Mouse (Mus musculus) adrenal gland, adult 2 months (tissue): ENCODE measurements at regions not wholly inside any gene's neighbourhood (a gene's known extent, or its start where the extent isn't known, plus 50 kb on each side); places are given as distances from the start of the nearest gene placed in this dataset.
A peak's percentile ranks its signal among the peaks of the same experiment; 100 is the strongest.

Experiments
- DNase-seq: peaks from one replicate; pipeline ENCODE4 v3.0.0; 2021

DNA sequence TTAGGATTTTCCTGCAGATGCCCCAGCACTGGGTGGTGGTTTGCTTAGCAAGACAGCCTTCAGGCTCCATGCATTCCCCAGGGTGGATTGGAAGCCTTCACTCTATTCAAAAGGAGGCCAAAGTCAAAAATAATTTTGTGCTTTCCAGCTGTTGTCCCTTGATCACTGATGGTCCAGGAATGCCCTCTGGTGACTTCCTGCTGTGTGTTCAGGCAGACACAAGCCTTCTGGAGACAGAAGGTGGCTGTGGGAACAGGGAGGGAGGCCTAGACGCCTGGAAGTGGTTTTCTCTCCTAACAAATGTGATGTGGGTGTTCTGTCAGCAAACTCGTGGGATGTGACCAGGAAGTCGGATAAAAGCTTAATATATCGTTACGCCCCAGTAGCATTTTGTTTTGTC lies 81.3 kb downstream of the Atp6ap1l start:
- no peak for DNase-seq

DNA sequence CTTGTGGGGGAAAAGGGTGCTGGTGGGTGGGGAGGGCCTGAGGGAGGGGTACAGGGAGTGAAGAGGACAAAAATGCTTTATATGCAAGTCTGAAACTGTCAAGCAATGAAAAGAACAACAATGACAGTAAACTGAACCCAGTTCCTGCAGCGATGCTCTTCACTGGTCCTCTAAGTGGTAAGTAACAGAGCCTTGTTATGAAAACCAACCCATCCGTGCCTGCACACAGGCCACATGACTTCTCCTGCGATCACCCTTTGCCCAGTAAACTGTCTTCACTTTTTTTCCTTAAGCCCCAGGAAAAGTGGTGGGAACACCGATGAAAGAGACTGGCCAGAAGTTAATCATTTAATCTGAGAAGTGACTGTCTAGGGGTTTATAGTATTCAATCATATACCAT lies 83.3 kb downstream of the Atp6ap1l start:
- no peak for DNase-seq

DNA sequence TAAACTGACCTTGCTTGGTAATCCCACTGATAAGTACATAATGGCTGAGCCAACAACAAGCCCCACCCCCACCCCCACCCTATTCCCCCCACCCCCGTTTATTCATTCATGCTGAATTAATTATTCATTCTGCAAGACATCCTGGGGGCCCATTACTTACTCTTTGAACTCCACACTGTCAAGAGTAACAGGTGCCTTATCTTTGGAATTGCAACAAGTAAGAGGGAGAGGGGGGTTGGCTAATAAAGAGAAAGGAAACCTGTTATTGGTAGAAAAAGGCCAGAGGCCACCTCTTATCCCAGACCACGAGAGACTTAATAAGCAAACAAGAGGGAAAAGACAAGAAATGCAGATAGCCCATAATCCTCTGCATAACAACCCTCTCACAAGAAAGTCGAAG lies 84.7 kb downstream of the Atp6ap1l start:
- DNase-seq, result no peak

DNA sequence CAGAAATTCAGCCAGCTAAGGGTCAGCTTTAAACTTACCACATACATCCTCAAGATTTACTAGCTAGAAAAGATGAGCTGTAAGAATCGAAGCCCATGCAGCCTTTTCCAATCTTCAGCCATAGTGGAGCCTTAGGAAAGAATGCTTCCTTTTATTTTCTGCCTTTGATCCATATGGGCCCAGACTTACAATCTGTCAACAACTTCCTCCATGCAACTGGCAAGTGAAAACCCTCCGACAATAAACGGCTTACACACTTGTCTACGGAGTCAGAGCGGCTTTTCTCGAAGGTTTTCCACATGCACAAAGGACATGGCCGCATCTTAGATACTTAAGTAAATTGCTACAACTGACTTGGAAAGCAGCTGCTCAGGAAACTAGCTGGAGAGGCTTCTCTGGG lies 85.2 kb downstream of the Atp6ap1l start:
- DNase-seq, result no peak

DNA sequence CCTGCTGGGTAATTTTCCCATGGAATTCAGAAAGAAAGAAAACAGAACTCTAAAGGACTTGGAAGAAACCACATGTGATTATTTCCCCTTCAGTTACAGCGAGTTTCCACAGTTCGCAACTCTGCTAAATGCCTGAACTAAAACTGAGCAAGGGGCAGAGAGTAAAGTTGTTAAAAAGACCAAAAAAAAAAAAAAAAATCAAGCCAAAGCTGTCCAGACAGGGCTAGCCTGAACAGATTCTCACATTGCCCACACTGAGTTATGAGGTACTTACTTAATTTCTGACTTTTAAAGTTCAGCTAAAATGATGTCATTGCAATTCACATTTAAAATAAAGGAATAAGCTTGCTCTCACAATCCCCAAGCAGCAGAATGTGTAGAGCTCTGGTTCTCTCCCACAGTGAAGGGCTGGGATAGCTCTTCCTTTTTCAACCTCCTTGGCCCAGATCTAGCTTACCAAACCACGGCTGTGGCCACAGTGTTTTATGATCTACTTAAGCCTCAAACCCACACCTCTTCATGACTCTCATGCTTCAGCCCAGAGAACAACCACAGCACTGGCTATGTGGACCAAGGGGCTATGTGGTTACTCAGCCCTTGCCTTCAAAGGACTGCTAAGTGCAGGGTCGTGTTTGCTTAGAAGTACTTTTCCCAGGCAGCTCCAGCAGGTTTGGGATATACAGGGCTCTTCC lies 90.8 kb downstream of the Atp6ap1l start:
- no peak for DNase-seq

DNA sequence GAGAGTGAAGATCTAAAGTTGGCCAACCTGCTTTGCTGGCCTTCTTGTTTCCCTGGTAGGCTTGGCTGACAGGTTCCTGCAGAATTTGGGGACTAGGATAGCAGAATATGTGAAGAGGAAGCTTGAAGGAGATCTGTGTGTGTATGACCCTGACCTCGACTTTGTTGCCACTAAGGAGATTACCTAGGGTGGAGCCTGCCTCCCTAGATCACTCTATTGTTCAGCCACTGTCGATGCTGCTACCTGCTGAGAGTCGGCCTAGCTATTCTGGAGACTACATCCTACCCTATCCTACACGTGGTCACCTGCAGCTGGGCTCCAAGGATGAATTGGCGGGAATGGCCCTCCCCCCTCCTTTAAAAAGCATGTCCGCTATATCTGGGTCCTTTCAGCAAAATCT lies 95.1 kb downstream of the Atp6ap1l start:
- DNase-seq, result no peak

DNA sequence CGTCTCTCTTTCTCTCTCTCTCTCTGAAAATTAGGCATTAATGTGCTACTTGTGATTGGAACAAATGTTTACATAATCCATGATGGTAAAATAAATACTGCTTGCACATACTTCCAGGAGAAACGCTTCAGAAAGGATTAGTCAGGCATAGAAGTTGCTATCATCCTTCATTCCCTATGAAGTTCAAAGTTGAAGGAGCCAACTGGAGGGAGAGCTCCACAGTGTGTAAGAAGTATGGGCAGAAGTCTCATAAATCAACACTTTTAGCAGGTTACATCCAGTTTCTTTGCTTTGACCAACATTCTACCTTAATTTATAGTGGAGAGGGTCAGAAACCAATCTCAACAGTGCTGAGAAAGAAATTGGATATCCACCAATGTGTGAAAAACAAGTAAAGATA lies 105.5 kb downstream of the Atp6ap1l start:
- DNase-seq, result no peak

DNA sequence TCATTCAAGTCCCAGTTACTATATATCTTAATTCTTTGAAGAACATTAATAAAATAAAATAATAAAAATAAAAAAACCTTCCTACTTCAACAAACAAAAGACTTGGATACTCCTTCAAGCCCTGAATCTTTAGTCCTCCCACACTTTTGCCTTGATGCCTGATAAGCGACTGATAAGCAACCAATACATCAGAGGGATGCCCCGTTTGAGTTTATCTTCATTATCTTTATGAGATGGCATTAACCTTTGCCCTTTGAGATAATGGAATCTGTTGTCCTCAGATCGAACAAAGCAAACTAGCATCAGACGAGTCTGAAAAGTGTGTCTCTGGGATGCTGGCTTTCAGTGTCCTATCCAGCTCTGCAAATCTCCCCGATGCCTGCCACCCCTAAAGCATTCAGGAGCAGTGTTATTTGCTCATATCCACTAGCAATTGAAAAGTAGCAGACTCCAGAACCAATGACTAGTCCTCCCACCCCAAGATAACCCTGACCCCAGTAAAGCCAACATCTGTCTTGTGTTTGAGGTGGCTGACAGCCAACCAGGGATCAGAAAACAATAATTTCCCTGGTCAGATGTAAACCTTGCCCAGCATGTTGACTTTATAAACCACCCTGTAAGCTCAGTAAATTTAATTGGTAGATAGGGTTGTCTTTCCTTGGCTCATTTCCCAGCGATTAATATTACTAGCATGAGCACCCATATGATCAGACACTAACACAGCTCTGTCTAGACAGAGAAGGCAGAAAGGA lies 106.2 kb downstream of the Atp6ap1l start:
- DNase-seq, result peak; percentile 33

DNA sequence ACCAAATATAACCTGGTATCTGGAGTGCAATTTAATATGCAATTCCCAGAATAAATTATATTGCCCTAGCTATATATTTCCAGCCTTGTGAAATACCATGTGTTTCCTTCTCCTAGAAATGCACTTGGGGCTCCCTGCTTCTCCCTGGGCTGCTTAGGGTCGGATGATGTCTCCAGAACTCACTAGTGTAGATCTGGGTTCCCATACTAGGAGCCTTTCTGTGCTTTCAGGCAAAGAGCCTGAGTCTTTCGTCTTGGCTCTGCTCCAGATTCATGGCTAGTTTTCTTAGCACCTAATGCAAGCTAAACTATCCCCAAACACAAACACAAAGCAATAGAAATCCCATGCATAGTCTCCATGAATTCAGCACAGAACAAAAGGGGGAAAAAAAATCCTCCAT lies 106.8 kb downstream of the Atp6ap1l start:
- no peak for DNase-seq

DNA sequence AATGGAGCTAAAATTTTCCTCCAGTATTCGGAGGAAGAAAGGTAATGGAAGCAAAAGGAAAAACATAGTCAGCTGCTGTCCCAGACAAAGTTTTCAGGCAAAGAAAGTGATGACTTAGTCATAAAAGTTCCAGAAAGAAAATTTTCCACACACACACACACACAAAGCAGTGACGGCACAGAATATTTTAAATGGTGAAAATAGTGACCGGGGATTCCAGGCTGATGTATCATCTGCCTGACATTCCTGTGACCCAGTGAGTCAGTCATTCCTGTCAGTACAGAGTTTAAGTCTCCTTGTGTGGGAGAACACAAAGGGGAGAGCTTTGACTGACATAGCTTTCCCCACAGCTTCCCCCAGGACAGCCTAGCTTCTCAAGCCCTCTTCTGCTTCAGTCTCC lies 107.9 kb downstream of the Atp6ap1l start:
- DNase-seq, result peak; percentile 9

DNA sequence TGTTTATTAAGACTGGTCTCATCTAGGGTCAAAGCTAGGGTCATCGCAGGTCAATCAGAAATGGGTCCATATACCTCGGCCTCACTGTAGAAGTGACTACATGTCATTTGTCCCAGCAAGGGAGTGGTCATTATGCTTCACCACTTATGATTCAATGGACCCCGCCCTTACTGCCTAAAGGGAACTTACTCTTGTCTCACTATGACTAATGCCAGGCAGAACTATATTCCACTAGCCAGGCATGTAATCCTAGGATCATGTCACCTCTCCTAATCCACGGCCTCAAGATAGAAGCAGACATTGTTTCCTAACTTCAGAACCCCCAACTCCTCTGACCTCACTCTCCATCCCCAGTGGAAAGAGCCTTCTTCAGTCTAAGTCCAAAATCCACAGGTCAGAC lies 108.3 kb downstream of the Atp6ap1l start:
- no peak for DNase-seq

DNA sequence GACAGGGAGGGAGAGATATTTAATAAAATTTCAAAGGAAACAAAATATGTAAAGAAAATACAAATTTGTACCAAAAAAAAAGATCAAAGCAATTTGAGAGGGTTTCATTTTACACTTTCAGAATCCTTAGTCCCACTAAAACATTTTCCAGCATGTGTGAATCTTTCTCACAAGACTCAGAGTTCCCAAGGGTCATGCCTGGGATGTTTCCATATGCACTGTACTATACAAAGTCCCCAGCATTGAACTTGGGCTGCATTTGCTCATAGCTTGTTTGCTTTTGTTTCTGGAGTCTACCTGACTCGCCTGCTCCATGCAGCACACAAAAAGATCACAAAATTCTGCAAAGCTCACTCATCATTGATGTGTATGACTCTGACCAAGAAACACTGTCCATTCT lies 122.7 kb downstream of the Atp6ap1l start:
- DNase-seq, result no peak

DNA sequence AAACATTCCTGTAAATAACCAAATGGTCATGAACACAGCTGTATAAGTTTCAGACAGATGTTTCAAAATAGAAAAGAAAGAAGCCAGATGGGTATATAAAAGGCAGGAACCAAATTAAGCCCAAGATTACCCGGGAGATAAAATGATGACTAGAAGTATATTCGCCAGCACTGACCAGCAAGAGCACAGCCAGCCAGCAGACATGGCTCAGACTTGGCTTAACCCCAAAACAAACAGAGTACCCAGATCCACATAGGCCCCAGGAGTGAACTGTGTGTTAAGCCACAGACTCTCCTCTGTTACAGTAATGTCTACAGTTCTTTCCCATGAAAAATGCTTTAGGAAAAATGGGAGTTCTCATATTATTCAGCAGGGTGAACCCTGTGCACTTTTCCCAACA lies 123.2 kb downstream of the Atp6ap1l start:
- no peak for DNase-seq

DNA sequence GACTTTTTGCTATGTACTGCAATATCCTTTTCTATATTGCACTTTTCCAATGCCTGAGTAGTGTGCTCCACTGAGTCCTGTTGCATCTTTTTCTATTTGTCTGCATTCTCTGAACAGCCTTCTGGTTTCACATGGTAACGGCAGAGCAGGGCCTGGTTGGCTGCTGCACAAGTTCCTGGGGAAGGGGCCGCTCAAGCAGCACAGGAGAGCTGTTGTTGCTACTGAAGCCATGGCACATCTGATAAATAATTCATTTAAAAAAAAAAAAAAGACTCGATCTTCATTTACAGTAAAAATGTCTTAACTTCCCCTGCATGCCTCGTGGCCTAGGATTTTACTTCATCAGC lies 127.2 kb downstream of the Atp6ap1l start:
- DNase-seq, result no peak

DNA sequence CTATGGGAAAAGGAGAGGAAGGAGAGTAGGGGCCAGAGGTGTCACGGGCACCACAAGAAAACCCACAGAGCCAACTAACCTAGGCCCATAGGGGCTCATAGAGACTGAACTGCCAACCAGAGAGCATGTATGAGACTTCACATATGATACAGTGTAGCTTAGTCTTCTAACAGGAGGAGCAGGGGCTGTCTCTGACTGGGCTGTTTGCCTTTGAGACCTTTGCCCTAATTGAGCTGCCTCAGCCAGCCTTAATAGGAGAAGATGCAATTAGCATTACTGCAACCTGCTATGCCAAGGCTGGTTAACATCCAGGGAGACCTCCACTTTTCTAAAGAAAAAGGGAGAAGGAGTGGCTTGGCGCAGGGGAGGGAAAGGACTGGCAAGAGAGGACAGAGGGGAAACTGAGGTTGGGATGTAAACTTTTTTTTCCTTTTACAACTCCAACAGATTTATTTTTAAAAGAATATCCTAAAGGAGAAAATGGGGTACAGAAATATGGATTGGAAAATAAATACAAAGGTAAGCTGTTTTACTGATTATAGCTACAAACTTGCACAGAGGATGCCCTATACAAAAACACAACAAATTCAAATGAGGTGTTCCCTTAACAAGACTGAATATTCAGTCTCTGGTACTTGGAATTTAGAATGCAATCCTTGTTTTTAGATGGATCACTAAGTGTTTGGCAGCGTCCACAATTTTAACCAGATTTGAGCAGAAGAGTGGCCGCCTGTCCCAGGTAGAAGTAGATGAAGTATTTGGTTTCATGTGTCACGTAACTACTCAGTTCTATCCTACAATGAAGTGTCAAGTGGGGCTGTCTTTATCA lies 127.8 kb downstream of the Atp6ap1l start:
- DNase-seq, result no peak

DNA sequence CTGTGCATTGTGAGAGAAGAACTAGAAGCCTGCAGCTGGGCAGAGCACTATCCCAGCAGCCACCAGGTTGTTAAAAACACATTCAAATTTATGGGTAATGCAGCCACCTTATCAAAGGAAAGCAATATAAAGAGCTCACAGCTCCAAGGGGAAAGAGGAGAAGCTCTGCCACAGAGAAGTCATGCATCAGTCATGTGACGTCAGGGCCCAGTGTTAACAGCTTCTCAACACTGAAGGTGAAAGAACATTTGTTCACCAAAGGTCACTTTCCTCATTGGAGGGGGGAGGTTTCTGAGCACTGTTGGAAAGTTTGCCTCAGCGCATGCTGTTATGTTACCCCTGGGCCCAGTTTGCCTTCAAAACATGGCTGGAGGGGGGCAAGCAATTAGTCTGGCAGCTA lies 143.0 kb downstream of the Atp6ap1l start:
- no peak for DNase-seq

DNA sequence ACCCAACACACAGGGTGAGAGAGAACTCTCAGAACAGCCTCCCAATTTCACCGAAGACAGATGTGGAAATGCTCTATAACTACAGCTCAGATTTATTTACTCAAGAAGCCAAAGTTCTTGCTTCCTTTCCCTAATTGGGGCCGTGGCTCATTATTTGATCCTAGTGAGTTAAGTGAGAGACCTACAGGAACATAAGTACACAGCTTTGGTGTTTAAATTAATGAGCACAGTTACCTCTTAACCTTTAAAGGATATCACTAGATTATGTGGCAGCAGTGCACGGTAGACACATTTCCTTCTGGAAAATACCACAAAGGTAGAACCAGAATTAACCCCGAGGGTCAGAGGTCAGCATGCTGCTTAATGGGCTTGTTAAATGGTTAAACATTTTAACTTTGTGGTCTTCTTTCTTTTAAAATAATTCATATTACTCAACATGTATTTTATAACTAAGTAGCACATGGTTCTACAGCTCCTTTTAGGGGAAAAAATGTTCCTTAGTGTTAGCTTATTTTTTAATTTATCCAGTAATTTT lies 144.6 kb downstream of the Atp6ap1l start:
- DNase-seq, result no peak

DNA sequence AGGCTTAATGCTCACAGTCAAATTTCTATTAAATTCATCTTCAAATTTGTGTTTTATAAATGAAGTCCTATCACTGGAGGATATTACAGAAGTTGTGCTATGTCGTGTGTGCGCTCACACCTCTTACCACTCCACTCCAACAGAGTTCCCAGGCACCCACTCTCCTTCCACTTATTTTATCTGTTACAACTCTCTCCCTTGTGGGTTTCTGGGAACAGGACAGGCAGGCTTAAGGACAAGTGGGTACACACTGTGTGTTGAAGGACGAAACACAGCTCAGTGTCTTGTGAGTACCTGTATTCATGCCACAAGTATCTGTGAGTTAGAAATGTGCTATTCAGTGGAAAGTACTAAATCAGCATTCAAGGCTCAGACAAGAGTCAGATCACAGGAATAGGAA lies 150.7 kb downstream of the Atp6ap1l start:
- no peak for DNase-seq

DNA sequence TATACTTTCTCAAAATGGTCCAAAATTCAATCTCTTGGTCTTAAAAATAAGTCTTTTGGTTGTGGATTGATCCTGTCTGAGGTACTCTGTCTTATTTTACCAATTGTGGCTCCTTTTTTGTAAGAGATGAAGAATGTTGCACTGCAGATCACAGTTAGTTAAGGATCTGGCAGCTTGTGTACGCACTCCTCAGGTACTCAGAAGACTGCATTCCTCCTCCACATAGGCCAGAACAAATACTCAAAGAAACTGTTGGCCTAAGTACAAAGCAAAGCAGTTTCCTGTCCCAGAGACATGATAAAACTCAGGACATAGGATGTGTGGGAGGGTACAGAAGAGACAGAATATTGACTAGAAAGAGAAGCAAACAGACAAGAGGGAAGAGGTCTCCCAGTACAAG lies 155.4 kb downstream of the Atp6ap1l start:
- DNase-seq, result no peak

DNA sequence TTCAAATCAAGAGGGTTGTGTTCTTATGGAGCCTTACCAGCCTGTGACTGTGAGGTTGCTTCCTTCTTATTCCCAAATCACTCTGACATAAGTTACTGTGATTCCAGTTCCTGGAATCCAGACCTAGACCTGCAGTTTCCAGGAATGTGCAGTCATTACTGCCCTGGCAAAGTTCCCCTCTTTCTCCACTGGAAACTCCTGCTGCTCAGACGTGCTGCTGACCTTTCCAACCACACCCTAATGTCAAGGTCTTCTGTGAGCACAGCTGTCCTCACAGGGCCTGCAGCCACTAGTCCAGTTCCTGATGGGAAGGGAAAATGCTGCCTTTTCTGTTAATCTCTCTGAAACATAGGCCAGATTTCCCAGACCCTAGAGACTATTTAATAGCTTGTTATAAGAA lies 160.1 kb downstream of the Atp6ap1l start:
- peak; percentile 38 for DNase-seq

DNA sequence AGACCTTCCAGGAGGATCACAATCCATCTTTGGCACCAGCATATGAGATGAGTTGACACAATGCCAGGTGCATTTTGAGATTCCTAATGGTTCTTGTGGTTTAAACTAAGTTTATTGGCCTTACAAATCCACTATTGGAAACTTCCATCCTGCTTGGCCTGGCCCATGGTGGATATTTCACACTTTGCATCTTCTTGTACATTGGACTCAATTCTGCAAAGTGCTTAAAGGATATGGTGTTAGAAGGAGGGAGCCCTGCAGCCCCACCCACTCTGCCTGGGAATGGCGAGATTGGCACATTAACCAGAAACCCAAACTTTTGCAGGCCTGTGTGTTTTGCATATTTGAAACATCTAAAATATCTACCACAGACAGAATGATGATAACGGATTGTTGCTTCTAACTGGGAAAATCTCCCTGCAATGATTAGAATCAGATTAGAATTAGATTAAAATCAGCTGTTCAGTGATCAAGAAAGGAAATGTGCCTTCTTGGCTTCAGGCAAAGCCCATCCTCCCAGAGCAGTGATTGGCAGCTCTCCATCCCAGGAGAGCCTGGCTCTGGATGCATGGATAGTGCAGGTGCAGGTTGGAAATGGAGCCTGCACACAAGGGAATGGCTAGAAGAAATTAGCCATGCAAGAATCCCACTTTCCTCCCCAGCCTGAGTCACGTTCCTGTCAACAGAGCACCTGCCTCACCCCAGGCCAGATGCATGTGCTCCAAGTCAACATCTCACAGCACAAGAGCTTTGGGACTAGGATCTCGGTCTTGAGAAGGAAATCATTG lies 162.3 kb downstream of the Atp6ap1l start:
- DNase-seq, result no peak

DNA sequence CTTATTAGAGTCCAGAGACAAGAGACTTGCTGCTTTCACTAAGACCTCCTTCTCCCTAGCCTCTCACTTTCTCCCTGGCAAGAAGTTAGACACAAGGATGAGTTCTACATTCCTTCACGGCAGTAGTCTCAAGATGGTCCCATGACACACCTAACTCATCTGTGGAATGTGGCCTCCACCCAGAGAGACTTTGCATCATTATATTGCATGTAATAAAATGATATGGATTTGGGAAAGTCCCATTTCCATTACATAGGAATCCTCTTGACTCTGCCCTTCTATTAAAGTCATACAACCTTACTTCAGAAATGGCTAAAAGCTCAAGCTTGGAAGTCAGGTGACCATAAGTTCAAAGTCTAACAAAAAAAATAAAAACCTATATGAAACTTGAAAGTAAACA lies 165.4 kb downstream of the Atp6ap1l start:
- no peak for DNase-seq
